Mouse (Mus musculus) erythroblast, embryonic 14.5 days (primary cell): ENCODE results near the gene Ddx60. TPM values are rescaled to one million over a fixed set of nuclear protein-coding genes. Genes with fewer than 3 reads are reported as not detected.
"Not testable (repeated sequence)": the region's sequence is repeated elsewhere in the genome, so short reads cannot be mapped to it uniquely, and the experiment has no call there.

Experiments
- H3K27me3 ChIP-seq: 2 replicates; pipeline ENCODE4 v1.6.1; 2012; ENCODE audit warnings: inconsistent platforms; ENCODE audit not compliant: control insufficient read depth
- H3K36me3 ChIP-seq: 2 replicates; pipeline ENCODE4 v1.6.1; 2012; ENCODE audit warnings: mild to moderate bottlenecking, inconsistent platforms; ENCODE audit not compliant: control insufficient read depth
- H3K4me1 ChIP-seq: 2 replicates; pipeline ENCODE4 v1.6.1; 2012; ENCODE audit warnings: inconsistent platforms; ENCODE audit not compliant: control insufficient read depth
- H3K4me3 ChIP-seq: replicated peaks from 2 replicates; pipeline ENCODE3; 2012; ENCODE audit warnings: moderate library complexity, mild to moderate bottlenecking, inconsistent platforms
- H3K9me3 ChIP-seq: 2 replicates; pipeline ENCODE4 v1.6.1; 2012; ENCODE audit warnings: low read length, inconsistent platforms, mixed read lengths; ENCODE audit not compliant: control insufficient read depth
- GATA1 ChIP-seq: IDR thresholded peaks from 2 replicates; pipeline ENCODE4 v1.6.1; 2012; ENCODE audit warnings: low read length, inconsistent platforms, mixed read lengths
- TAL1 ChIP-seq: IDR thresholded peaks from 3 replicates; pipeline ENCODE4 v1.6.1; 2012; ENCODE audit warnings: low read length, inconsistent platforms, mixed read lengths
- polyA plus RNA-seq: library from polyadenylated mRNA; stranded (reverse); fragments of >175 nt; gene quantifications from 2 replicates; pipeline ENCODE4 v1.2.3, GENCODE M21; 2012

Gene Ddx60
- polyA plus RNA-seq, 1 experiment: not detected

DNA sequence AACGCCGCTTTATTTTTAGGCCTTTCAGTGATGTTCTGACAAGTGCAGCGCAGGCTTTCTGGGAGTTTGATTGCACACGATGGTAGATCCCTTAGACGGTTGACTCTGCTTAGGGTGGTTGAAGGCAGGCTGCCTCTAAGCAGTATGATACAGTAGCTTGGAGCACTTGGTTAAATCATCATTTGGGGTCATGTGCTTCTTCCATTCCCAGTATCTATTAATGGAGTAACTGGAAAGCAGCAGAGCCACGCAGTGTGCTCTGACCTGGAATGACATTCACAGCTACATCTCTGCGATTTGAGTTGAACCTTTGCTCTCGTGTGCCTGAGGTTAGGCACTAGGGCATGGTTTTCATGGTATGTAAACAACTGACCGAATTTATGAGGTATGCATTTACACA lies 13.9 kb upstream of the Ddx60 start:
- no peaks in the 10 kb centered on the region for H3K4me1 ChIP-seq
- TF ChIP-seq GATA1 (no peak), TAL1 (no peak)
- no peaks in the 10 kb centered on the region for H3K27me3 ChIP-seq
- H3K9me3 ChIP-seq: no peaks in the 10 kb centered on the region
- no peaks in the 10 kb centered on the region for H3K36me3 ChIP-seq
- no peak overlapping the region for H3K4me3 ChIP-seq

DNA sequence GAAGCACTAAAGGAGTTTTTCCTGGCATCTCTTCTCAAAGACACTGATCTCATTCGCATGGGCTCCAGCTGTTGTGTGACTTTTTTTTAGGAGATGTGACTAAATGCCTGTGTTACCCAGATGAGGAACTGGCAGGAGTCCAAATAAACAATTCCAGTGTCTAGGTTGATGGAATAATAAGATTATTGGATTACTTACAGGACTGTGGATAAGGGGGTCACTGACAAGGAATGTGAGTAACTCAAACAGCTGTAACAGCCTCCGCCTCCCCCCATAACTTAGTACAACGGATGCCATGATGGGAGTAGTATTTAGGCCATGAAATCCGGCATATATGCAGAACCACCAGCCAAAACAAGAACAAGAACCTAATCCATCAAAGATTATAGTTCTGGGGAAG lies 10.6 kb upstream of the Ddx60 start:
- Histone ChIP-seq H3K9me3 (no peaks in the 10 kb centered on the region), H3K36me3 (no peaks in the 10 kb centered on the region), H3K4me1 (no peaks in the 10 kb centered on the region), H3K27me3 (no peaks in the 10 kb centered on the region), H3K4me3 (no peak overlapping the region)
- no peak for TF ChIP-seq GATA1
- no peak for TF ChIP-seq TAL1

DNA sequence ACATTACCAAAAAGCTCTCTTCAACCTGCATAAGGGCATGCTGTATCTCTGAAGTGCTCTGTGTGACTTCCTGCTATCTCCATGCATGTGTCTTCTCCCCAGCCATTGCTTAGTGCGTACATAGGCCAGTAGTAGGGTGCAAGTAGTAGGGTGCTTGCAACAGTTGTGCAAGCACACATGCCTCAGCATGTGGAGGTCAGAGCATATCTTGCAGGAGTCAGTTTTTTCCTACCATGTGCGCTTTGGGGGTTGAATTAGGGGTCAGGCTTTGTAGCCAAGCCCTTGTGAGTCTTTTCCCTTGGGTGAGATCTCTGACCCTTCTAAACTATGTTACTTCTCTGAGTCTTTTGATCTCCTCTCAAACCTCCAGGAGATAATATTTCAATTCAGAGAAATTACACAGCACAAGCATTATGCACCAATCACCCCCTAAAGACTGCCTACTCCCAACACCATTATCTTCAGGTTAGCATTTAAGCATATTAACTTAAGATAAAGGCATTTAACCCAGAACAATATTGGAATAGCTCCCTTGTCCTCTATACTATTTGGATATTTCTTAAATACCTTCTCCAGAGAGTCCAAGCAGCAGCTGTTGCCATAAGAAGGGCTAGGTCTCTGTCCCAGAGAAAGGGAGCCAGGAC lies 8.6 kb upstream of the Ddx60 start:
- Histone ChIP-seq H3K27me3 (no peaks in the 10 kb centered on the region), H3K36me3 (no peaks in the 10 kb centered on the region), H3K4me1 (no peaks in the 10 kb centered on the region), H3K9me3 (no peaks in the 10 kb centered on the region), H3K4me3 (no peak overlapping the region)
- TF ChIP-seq GATA1 (no peak), TAL1 (no peak)

DNA sequence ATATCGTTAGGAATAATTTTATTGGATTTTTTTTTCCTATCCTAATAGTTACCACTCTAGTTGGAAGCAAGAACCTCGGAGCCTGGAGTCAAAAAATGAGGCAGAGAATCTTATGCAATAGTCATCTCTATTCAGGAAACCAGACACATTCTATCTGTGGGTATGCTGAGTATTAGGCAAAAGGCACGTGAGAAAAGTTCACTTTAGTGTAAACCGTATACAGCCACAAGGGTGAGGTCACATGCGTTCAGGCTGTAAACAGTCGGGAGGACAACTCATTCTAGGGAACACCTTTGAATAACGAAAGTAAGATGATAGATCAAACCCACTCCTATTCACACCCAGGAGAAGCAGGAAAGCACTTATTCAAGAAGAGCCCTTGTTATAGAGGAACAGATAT lies 7.5 kb upstream of the Ddx60 start:
- no peaks in the 10 kb centered on the region for H3K4me1 ChIP-seq
- no peak for TF ChIP-seq TAL1
- no peak for TF ChIP-seq GATA1

DNA sequence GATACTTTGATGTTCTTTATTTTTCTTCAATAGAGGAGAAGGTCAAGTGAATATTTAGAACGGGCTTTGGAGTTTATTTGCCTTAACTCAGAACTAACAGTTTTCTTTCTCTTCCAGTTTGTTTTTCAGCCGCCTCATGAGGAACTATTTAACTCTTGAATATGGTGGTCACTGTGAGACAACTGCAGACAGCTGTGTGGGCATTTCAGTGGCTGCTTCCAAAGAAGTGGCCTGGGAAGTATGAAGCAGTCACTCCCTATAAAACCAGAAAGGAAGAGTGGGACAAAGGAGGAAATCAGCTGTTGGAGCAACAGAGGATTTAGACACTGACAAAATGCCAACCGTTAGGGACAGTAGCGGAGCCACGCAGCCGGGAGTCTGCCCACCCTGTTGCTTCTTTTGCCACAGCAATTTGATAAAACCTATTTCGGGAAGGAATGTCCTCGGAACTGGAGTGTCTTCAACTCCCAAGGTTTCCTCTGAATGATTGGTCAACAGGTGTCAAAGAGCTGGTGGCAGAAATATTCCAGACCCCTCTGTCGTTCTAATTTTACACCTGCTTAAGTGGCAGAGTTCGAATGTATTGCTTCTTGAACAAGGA lies 6.3 kb upstream of the Ddx60 start:
- TF ChIP-seq GATA1 (no peak), TAL1 (no peak)
- H3K27me3 ChIP-seq: no peaks in the 10 kb centered on the region
- H3K4me1 ChIP-seq: no peaks in the 10 kb centered on the region
- no peaks in the 10 kb centered on the region for H3K9me3 ChIP-seq
- no peaks in the 10 kb centered on the region for H3K36me3 ChIP-seq
- no peak overlapping the region for H3K4me3 ChIP-seq

More for the DNA sequence above, 7.5 kb upstream of the Ddx60 start:
- no peaks in the 10 kb centered on the region for H3K27me3 ChIP-seq
- no peak overlapping the region for H3K4me3 ChIP-seq
- H3K36me3 ChIP-seq: no peaks in the 10 kb centered on the region
- H3K9me3 ChIP-seq: no peaks in the 10 kb centered on the region

DNA sequence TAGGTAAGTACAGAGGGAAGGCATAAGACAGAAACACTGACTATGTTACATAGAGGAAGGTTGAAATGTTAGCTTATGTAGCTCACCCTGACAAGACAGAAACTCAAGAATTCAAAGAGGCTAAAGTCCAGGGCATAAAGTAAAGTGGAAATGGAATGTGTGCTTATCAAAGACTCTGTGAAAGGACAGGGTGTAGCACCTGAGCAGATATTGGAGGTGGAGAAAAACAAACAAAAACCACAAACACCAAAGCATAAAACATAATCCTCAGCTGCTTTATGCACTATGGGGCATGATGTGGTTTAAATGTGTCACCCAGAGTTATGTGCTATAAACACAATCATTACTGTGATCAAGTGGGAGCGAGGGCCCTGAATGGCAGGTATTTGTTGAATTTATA lies 3.4 kb upstream of the Ddx60 start:
- no peaks in the 10 kb centered on the region for H3K4me1 ChIP-seq
- no peak overlapping the region for H3K4me3 ChIP-seq
- no peak for TF ChIP-seq GATA1
- no peak for TF ChIP-seq TAL1

DNA sequence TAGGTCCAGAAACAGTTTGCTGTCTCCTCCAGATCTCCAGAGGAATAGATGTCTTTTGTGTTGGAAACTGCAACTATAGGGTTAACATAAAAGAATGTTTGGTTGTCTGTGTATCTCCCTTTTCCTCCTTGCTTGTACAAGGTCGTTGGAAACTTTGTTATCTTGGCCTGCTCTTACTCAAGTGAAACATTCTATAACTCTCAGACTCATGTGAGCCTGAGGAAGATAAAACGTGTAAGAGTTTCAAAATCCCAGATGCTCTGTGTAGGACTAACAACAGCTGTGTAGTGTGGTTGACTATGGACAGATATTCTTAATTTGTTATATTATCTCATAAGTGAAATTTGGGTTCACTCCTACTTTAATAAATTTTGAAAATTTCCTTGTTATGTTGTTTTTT lies 5.4 kb downstream of the Ddx60 start:
- H3K4me3 ChIP-seq: no peak overlapping the region
- no peaks in the 10 kb centered on the region for H3K36me3 ChIP-seq
- no peak for TF ChIP-seq GATA1
- no peak for TF ChIP-seq TAL1
- no peaks in the 10 kb centered on the region for H3K9me3 ChIP-seq
- no peaks in the 10 kb centered on the region for H3K27me3 ChIP-seq
- H3K4me1 ChIP-seq: no peaks in the 10 kb centered on the region

More for the DNA sequence above, 3.4 kb upstream of the Ddx60 start:
- H3K9me3 ChIP-seq: no peaks in the 10 kb centered on the region
- no peaks in the 10 kb centered on the region for H3K27me3 ChIP-seq
- H3K36me3 ChIP-seq: no peaks in the 10 kb centered on the region

DNA sequence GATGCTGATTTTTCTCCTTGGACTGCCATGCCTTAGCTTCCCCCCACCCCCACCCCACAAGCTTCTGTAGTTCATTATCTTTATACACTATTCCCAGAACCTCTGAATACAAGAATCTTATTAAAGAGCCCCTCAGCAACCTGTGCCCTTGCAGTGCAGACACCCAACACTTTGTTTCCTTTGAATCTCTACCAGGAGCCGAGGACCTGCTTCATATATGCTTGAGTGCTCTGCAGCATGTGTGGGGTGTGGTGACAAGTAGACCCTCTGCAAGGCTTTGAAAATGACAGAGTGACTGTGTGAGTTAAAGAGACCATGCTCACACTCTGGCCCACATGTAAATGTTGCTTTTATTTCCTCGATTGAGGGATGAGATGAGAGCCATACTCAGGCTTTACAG lies 9.7 kb downstream of the Ddx60 start:
- Histone ChIP-seq H3K9me3 (no peaks in the 10 kb centered on the region), H3K27me3 (no peaks in the 10 kb centered on the region), H3K4me1 (no peaks in the 10 kb centered on the region), H3K4me3 (no peak overlapping the region), H3K36me3 (no peaks in the 10 kb centered on the region)
- TF ChIP-seq GATA1 (no peak), TAL1 (no peak)

DNA sequence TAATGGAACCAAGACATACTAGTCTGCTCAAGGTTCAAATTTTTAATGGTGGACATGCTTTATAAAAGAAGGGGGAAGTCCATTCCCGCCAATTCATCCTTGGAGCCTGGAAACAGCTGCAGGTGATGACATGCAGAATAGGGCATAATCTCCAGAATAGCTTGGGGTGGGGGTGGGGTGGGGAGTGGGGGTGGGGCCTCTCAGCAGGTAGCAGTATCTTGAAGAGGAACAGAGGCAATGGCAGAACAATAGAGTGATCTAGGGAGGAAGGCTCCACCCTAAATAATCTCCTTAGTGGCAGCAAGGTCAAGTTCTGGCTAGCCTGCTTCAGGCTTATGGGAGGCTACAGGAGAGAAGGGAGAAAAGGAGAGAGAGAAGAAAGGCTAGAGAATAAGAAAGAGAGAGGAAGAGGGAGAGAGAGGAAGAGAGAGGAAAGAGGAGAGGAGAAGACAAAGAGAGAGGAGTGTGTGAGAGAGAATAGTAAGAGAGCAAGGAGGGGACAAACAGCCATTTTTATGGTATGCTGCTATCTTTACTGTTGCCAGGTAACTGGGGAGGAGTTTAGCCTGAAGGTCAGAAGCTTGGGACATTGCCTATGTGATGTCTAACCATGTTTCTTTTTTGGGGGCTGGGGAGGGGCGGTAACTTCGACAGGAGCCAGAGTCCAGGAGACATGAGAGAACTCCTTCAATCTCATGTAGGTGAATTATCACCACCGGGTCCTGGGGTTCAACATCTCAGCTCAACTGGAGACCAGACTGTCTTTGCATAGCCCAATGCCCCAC lies 36.9 kb downstream of the Ddx60 start:
- not testable (repeated sequence) for H3K4me3 ChIP-seq, H3K4me1 ChIP-seq, H3K36me3 ChIP-seq, H3K27me3 ChIP-seq, H3K9me3 ChIP-seq
